Mouse (Mus musculus) midbrain, embryonic 16.5 days (tissue): Measurements from ENCODE around the gene 2310007B03Rik. TPM values are rescaled to one million over a fixed set of nuclear protein-coding genes. Genes with fewer than 3 reads are reported as not detected.
"Not testable (repeated sequence)": the region's sequence is repeated elsewhere in the genome, so short reads cannot be mapped to it uniquely, and the experiment has no call there.

ENCODE experiments used
- ATAC-seq: fragments of 200-750 bp; cut with Nextera tagmentation; 2 replicates; pipeline ENCODE4 v1.8.0; 2017; ENCODE audit warnings: moderate TSS enrichment
- H3K27ac ChIP-seq: fragments of 300-500 bp; sonication (generic); 2 replicates; pipeline ENCODE4 v1.5.1; 2014; ENCODE audit warnings: mild to moderate bottlenecking, low read length, mixed read lengths
- H3K27me3 ChIP-seq: fragments of 300-500 bp; sonication (generic); 2 replicates; pipeline ENCODE4 v1.6.1; 2014; ENCODE audit warnings: low read depth, low read length, mixed read lengths; ENCODE audit not compliant: control insufficient read depth, insufficient read depth
- H3K36me3 ChIP-seq: fragments of 300-500 bp; sonication (generic); 2 replicates; pipeline ENCODE4 v1.6.1; 2014; ENCODE audit warnings: mild to moderate bottlenecking, low read length, moderate library complexity, mixed read lengths; ENCODE audit not compliant: control insufficient read depth, insufficient read depth
- H3K4me1 ChIP-seq: fragments of 300-500 bp; sonication (generic); 2 replicates; pipeline ENCODE4 v1.6.1; 2014; ENCODE audit warnings: mild to moderate bottlenecking, low read length, mixed read lengths; ENCODE audit not compliant: control insufficient read depth, insufficient read depth
- H3K4me2 ChIP-seq: fragments of 300-500 bp; sonication (generic); 2 replicates; pipeline ENCODE4 v1.6.1; 2014; ENCODE audit warnings: mild to moderate bottlenecking, low read length, mixed read lengths
- H3K4me3 ChIP-seq: fragments of 300-500 bp; sonication (generic); 2 replicates; pipeline ENCODE4 v1.5.1; 2014; ENCODE audit warnings: low read depth, mild to moderate bottlenecking, low read length, moderate library complexity, mixed read lengths
- H3K9ac ChIP-seq: fragments of 300-500 bp; sonication (generic); 2 replicates; pipeline ENCODE4 v1.6.1; 2014; ENCODE audit warnings: low read depth, low read length, mixed read lengths
- H3K9me3 ChIP-seq: fragments of 300-500 bp; sonication (generic); replicated peaks from 2 replicates; pipeline ENCODE4 v1.6.1; 2014; ENCODE audit warnings: mild to moderate bottlenecking, low read length, mixed read lengths; ENCODE audit not compliant: control insufficient read depth, poor library complexity, severe bottlenecking
- WGBS: fragments of 180-500 bp; shearing (Covaris S2); extraction: QIAGEN DNeasy Blood & Tissue Kit; methylation state at CpG from one replicate; pipeline ENCODE4 v1.1.7; 2014; 5-methylcytosine and 5-hydroxymethylcytosine counted together
- polyA plus RNA-seq: library from polyadenylated mRNA; unstranded; fragments of >200 nt; fragmentation: Nextera tagmentation; extraction: Ambion mirVana; gene quantifications from 2 replicates; pipeline ENCODE4 v1.2.1, GENCODE M21; 2015

The 2310007B03Rik gene
- polyA plus RNA-seq, result 0.11 TPM in 1 of 2 replicates, not detected in the other

DNA sequence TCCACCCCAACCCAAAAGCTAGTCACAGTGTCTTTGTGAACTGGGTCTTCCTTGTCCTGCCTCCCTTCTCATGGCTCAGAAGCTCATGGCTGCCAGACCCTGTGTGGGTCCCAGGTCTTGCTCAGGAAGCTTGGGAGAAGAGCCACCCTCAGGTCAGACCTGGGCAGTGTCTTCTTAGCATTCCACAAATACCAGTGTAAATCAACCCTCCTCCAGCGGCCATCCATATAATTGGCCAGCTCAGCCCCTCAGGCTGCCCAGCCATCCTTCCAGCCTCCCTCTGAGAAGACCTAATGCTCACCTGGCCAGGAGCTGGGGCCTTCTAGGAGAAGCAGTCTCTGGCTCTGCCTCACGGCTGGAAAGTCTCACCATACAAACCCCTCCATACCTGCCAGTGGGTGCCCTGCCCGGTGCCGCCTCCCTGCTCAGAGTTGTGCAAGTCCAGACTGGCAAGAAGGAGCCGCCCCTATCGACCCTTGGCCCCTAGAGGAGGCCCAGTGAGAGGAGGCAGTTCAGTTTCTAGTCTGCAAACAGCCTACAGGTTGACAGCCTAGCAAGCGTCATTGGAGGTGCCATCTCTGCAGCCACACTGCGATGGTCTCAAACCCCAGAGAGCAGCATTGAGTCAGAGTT, at the start of gene 2310007B03Rik:
2310007B03Rik (minus strand) TSS at position 448 of the 633 bp plus-strand sequence.
- Histone ChIP-seq H3K27ac (no peak within 1 kb of the TSS), H3K4me2 (no peak within 1 kb of the TSS), H3K4me1 (no peaks in the 10 kb centered on the region), H3K9me3 (no peaks in the 10 kb centered on the region), H3K9ac (no peak within 1 kb of the TSS), H3K27me3 (no peaks in the 10 kb centered on the region), H3K36me3 (no peaks in the 10 kb centered on the region), H3K4me3 (no peak within 1 kb of the TSS)
- WGBS, result 78% methylated on average over 8 of the region's 8 CpGs
- no peak for ATAC-seq

DNA sequence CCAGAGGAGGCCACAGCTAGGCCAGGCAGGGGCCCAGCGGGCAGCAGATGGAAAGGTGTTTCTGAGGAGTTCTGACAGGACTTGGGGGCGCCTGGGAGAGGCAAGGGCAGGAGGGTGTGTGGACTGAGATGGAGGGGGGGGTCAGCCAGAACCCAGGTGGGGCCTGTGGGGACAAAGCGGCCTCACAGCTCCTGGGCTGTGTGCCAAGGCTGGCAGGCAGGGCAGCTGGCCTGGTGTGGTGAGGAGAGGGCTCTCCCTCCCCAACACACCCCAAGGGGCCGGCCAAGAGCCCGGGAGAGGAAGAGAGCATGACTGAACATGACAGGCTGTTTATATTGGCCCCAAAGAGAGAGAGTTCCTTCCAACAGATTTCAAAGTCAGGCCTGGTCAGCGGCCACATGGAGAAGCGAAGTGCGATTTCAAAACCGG, 49.5 kb upstream of the 2310007B03Rik start:
- no peaks in the 10 kb centered on the region; the same call in 1 of the 2 replicates for H3K27me3 ChIP-seq
- WGBS, result 31% methylated on average over 9 of the region's 9 CpGs
- no peaks in the 10 kb centered on the region for H3K9me3 ChIP-seq
- ATAC-seq, result peak; percentile 76
- no peak overlapping the region for H3K4me2 ChIP-seq
- no peak overlapping the region for H3K9ac ChIP-seq
- H3K27ac ChIP-seq, result peak overlapping the region; percentile 22; the same call in 1 of the 2 replicates
- H3K4me3 ChIP-seq, result no peak overlapping the region
- peaks cover 12% of the 10 kb centered on the region for H3K4me1 ChIP-seq
- no peaks in the 10 kb centered on the region for H3K36me3 ChIP-seq

DNA sequence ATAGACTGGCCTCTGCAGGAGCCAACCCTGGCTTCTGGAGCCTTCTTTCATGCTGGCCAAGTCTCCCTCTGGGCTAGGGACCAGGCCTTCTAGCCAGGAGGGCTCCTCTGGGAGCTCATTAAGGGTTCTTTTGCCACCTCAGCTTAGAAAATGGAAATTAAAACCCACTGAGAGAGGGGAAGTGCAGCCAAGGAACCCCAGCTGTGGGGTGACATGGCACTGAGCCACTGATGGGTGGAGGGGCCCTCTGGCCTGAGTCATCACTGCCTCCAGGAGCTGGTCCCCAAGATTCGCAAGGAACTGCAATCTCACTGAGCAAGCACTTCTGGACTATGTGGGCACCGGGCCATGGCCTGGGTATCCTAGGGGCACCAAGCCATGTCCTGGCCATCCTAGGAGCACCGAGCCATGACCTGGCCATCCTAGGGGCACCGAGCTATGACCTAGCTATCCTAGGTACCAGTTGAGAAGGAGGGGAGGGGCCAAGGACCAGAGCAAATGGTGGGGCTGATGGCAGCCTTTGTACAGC, 46.9 kb upstream of the 2310007B03Rik start:
- Histone ChIP-seq H3K4me2 (no peak overlapping the region), H3K9me3 (no peaks in the 10 kb centered on the region), H3K4me1 (peaks cover 12% of the 10 kb centered on the region), H3K9ac (no peak overlapping the region), H3K4me3 (no peak overlapping the region), H3K36me3 (no peaks in the 10 kb centered on the region), H3K27me3 (no peaks in the 10 kb centered on the region), H3K27ac (no peak overlapping the region)
- 89% methylated on average over 4 of the region's 4 CpGs for WGBS
- ATAC-seq, result no peak

DNA sequence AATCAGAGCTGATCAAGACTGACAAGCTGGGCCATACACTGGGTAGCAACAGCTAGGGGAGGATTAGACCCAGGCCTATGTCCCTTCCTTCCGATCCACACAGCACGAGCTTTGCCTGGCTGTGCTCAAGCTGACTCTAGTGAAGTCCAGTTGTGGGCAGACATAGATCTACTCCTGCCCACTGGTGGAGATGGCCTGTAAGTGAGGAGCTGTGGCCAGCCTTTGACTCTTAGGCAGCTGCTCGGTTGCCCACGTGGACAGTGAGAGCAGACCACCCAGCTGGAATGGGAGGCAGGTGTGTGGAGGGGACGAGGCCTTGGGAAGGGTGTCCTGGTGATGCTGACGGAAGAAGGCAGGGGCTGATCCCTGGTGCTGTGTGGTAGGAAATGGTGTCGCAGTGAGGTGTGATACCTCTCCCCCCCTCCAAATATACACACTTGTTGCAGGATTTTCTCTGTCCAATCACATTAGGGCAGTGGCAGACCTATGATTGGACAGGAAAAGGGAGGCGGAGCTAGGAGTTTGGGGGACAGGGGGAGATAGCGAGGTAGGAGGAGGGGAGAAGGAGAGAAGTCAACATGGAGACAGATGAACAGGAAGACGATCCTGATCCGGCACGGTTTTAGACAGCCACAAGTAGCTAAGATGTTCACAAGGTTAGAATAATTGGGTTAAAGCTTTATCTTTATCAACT, 45.7 kb upstream of the 2310007B03Rik start:
- Histone ChIP-seq H3K27me3 (no peaks in the 10 kb centered on the region), H3K9me3 (no peaks in the 10 kb centered on the region), H3K9ac (no peak overlapping the region), H3K36me3 (no peaks in the 10 kb centered on the region), H3K4me2 (no peak overlapping the region), H3K4me3 (no peak overlapping the region), H3K27ac (no peak overlapping the region), H3K4me1 (peaks cover 12% of the 10 kb centered on the region)
- 0 out of 2 replicates have a peak, but pooled peaks have one; percentile 19 for ATAC-seq
- WGBS, result 64% methylated on average over 12 of the region's 12 CpGs

DNA sequence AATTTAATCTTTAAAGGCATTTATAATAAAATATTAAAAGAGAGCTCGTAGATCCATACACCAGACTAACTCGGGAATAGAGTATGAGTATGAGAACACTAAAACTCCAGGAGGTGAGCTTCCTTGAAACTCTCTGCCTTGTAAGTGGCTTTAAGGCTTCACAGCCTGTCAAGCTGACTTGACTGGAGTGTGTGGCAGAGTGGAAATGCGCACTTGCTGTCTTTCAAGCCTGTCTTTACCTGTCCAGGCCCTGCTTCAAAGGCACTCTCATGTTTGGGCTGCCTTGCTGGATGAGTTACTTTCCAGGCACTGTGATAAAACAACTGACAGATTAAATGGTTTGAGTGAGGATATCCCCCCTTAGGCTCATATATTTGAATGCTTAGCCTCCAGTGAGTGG, 37.2 kb upstream of the 2310007B03Rik start:
- H3K4me1 ChIP-seq, result no peaks in the 10 kb centered on the region
- 70% methylated on average over 3 of the region's 3 CpGs for WGBS

DNA sequence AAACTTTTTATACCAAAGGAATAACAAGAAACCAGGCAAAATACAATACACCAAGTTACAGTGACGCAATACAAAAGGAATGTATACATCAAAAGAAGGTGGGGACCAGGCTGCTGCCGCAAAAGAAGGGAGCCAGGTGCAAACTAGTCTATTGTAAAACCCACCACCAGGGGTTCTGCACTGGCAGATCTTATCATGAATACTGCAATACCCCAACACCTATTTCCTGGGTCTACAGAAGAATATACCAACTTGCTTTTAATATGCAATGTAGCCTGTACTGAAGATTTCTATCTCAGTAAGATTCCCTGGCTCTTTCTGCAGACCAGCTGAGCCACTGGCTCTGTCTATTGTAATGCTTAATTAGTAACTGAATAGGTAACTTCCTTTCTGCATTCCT, 36.7 kb upstream of the 2310007B03Rik start:
- not testable (repeated sequence) for H3K27me3 ChIP-seq, H3K4me3 ChIP-seq, H3K4me1 ChIP-seq, ATAC-seq, H3K4me2 ChIP-seq, H3K27ac ChIP-seq, H3K9ac ChIP-seq, H3K9me3 ChIP-seq, H3K36me3 ChIP-seq
- WGBS, result 86% methylated on average over 2 of the region's 2 CpGs

More for the DNA sequence above, 37.2 kb upstream of the 2310007B03Rik start:
- Histone ChIP-seq H3K9ac (no peak overlapping the region), H3K36me3 (no peaks in the 10 kb centered on the region), H3K4me3 (no peak overlapping the region), H3K27me3 (no peaks in the 10 kb centered on the region), H3K9me3 (no peaks in the 10 kb centered on the region), H3K27ac (no peak overlapping the region), H3K4me2 (no peak overlapping the region)
- no peak for ATAC-seq

DNA sequence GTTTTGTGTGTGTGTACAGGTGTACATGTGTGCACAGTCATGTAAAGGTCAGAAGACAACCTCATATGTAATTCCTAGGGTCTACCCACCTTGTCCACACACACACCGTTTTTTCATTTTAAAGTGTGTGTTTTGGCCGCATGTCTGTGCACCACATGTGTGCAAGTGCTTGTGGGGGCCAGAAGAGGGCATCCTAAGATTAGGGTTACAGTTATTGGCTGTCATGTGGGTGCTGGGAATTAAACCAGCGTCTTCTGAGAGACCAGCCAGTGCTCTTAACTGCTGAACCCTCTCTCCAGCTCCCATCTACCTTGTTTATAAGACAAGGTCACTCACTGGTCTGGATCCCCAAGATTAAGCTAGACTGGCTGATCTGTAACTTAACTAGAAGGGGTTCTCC, 34.2 kb upstream of the 2310007B03Rik start:
- no peak overlapping the region for H3K4me3 ChIP-seq
- H3K36me3 ChIP-seq, result no peaks in the 10 kb centered on the region
- WGBS, result 89% methylated on average over 3 of the region's 3 CpGs
- no peaks in the 10 kb centered on the region for H3K4me1 ChIP-seq
- H3K9ac ChIP-seq, result no peak overlapping the region
- no peak for ATAC-seq
- H3K27ac ChIP-seq, result no peak overlapping the region
- H3K27me3 ChIP-seq, result peaks cover 5% of the 10 kb centered on the region; the same call in 1 of the 2 replicates
- no peak overlapping the region for H3K4me2 ChIP-seq
- H3K9me3 ChIP-seq, result no peaks in the 10 kb centered on the region

DNA sequence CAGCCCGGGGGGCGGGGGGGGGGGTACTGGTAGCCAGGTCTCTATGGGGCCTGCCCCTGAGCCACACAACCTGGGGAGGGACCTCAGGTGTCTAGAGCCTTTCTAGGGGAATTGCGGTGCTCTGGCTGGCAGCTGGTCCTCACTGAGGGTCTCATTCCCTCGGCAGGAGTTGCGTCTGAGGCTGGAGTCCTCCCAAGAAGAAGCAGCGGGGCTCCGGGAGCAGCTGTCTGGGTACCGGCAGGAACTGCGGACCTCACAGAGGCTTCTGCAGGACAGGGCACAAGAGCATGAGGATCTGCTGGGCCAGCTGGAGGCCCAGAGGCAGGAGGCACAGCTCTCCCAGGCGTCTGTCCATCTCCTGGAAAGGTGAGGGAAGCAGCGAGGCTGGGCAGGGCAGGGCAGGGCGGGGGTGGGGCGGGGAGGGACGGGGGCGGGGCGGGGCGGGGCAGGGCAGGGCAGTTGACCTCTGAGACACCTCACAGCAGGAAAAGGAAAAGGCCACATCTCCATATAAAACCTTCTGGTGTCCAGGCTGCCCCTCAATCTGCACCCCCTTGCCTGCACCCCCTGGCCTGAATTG, 30.1 kb upstream of the 2310007B03Rik start:
- Histone ChIP-seq H3K9me3 (no peaks in the 10 kb centered on the region), H3K4me1 (no peaks in the 10 kb centered on the region), H3K4me2 (peak overlapping the region; percentile 7; the same call in 1 of the 2 replicates), H3K9ac (no peak overlapping the region), H3K27ac (no peak overlapping the region), H3K36me3 (no peaks in the 10 kb centered on the region), H3K4me3 (no peak overlapping the region), H3K27me3 (peaks cover 8% of the 10 kb centered on the region)
- ATAC-seq, result no peak
- WGBS, result 7% methylated on average over 11 of the region's 17 CpGs
